Mouse (Mus musculus) intestine, postnatal 0 days (tissue): ENCODE measurements around the gene Nat14. TPM values are rescaled to one million over a fixed set of nuclear protein-coding genes. Genes with fewer than 3 reads are reported as not detected.
"Not testable (repeated sequence)": the region's sequence is repeated elsewhere in the genome, so short reads cannot be mapped to it uniquely, and the experiment has no call there.

Experiments
- ATAC-seq: fragments of 200-750 bp; cut with Nextera tagmentation; 2 replicates; pipeline ENCODE4 v1.8.0; 2017; ENCODE audit warnings: mild to moderate bottlenecking, moderate TSS enrichment, moderate library complexity
- H3K27ac ChIP-seq: fragments of 300-500 bp; sonication (generic); 2 replicates; pipeline ENCODE4 v1.5.1; 2014; ENCODE audit warnings: mild to moderate bottlenecking, low read depth, low read length, moderate library complexity
- H3K27me3 ChIP-seq: fragments of 300-500 bp; sonication (generic); replicated peaks from 2 replicates; pipeline ENCODE4 v1.6.1; 2014; ENCODE audit warnings: low read length, mixed read lengths; ENCODE audit not compliant: control insufficient read depth, insufficient read depth
- H3K36me3 ChIP-seq: fragments of 300-500 bp; sonication (generic); 2 replicates; pipeline ENCODE4 v1.6.1; 2014; ENCODE audit warnings: mild to moderate bottlenecking, moderate library complexity; ENCODE audit not compliant: control insufficient read depth, insufficient read depth
- H3K4me1 ChIP-seq: fragments of 300-500 bp; sonication (generic); replicated peaks from 2 replicates; pipeline ENCODE4 v1.6.1; 2014; ENCODE audit warnings: antibody characterized with exemption, low read length, mixed read lengths; ENCODE audit not compliant: control insufficient read depth, insufficient read depth
- H3K4me2 ChIP-seq: fragments of 300-500 bp; sonication (generic); replicated peaks from 2 replicates; pipeline ENCODE4 v1.6.1; 2014; ENCODE audit warnings: low read depth, mild to moderate bottlenecking, moderate library complexity
- H3K4me3 ChIP-seq: fragments of 300-500 bp; sonication (generic); 2 replicates; pipeline ENCODE4 v1.5.1; 2014; ENCODE audit warnings: low read depth, low read length
- H3K9ac ChIP-seq: fragments of 300-500 bp; sonication (generic); 2 replicates; pipeline ENCODE4 v1.6.1; 2014; ENCODE audit warnings: mild to moderate bottlenecking, low read depth, low read length
- H3K9me3 ChIP-seq: fragments of 300-500 bp; sonication (generic); 2 replicates; pipeline ENCODE4 v1.6.1; 2016; ENCODE audit warnings: mixed run types; ENCODE audit not compliant: control insufficient read depth
- CTCF ChIP-seq: sonication (generic); IDR thresholded peaks from 2 replicates; pipeline ENCODE4 v1.5.1; 2016; ENCODE audit warnings: low read depth, mild to moderate bottlenecking, control low read depth, antibody characterized with exemption, moderate library complexity
- WGBS: fragments of 180-500 bp; shearing (Covaris S2); extraction: QIAGEN DNeasy Blood & Tissue Kit; methylation state at CpG from one replicate; pipeline ENCODE4 v1.1.7; 2014; 5-methylcytosine and 5-hydroxymethylcytosine counted together
- polyA plus RNA-seq: library from polyadenylated mRNA; unstranded; fragments of >200 nt; fragmentation: Nextera tagmentation; extraction: Ambion mirVana; gene quantifications from 2 replicates; pipeline ENCODE4 v1.2.1, GENCODE M21; 2015

The Nat14 gene
- 1.5 and 1.9 TPM in 2 replicates for polyA plus RNA-seq

- H3K9me3 ChIP-seq: no peaks in the 10 kb centered on the region
- ATAC-seq: no peak
- WGBS: 31% methylated on average over 8 of the region's 8 CpGs
- TF ChIP-seq CTCF: no peak
- no peak within 1 kb of the TSS for H3K9ac ChIP-seq
- peaks cover 36% of the 10 kb centered on the region for H3K36me3 ChIP-seq
- 0 out of 2 replicates have a peak, but pooled peaks cover 8% of the 10 kb centered on the region for H3K4me1 ChIP-seq
- peak within 1 kb of the TSS; percentile 54 for H3K4me2 ChIP-seq
- H3K27me3 ChIP-seq: 0 out of 2 replicates have a peak, but pooled peaks cover 6% of the 10 kb centered on the region
- H3K4me3 ChIP-seq: peak within 1 kb of the TSS; percentile 6; the same call in 1 of the 2 replicates
- H3K27ac ChIP-seq: no peak within 1 kb of the TSS
Measured at GRCm38 (mm10) chr7:4921824-4922482, at the start of gene Nat14. Gene Nat14, plus strand, starts transcription at chr7:4922028.

- Histone ChIP-seq H3K4me2 (peak within 1 kb of the TSS; percentile 79), H3K36me3 (no peaks in the 10 kb centered on the region), H3K27ac (peak within 1 kb of the TSS; percentile 67), H3K4me3 (peak within 1 kb of the TSS; percentile 54), H3K9ac (peak within 1 kb of the TSS; percentile 51), H3K9me3 (no peaks in the 10 kb centered on the region), H3K4me1 (no peaks in the 10 kb centered on the region), H3K27me3 (no peaks in the 10 kb centered on the region)
- no peak for TF ChIP-seq CTCF
- ATAC-seq: peak; percentile 100
- WGBS: under 1% methylated on average over 22 of the region's 22 CpGs
Measured at GRCm38 (mm10) chr7:4876753-4877221, 45.0 kb upstream of the Nat14 start, which contains the start of gene Isoc2a. Gene Isoc2a, plus strand, starts transcription at chr7:4877153.

- Histone ChIP-seq H3K4me1 (no peaks in the 10 kb centered on the region), H3K9me3 (no peaks in the 10 kb centered on the region), H3K27ac (peak overlapping the region; percentile 67), H3K27me3 (no peaks in the 10 kb centered on the region), H3K9ac (peak overlapping the region; percentile 51), H3K36me3 (no peaks in the 10 kb centered on the region; the same call in 1 of the 2 replicates), H3K4me3 (peak overlapping the region; percentile 54), H3K4me2 (peak overlapping the region; percentile 79)
- 8% methylated on average over 11 of the region's 11 CpGs for WGBS
- no peak for TF ChIP-seq CTCF
- ATAC-seq: peak; percentile 6
Measured at GRCm38 (mm10) chr7:4877226-4877625, 44.6 kb upstream of the Nat14 start.

GRCm38 (mm10) chr7:4878186-4878585 lies 43.6 kb upstream of the Nat14 start:
- Histone ChIP-seq H3K9me3 (no peaks in the 10 kb centered on the region), H3K4me2 (peak overlapping the region; percentile 79), H3K9ac (no peak overlapping the region), H3K27me3 (no peaks in the 10 kb centered on the region), H3K4me3 (no peak overlapping the region), H3K4me1 (no peaks in the 10 kb centered on the region), H3K36me3 (no peaks in the 10 kb centered on the region; the same call in 1 of the 2 replicates), H3K27ac (no peak overlapping the region)
- TF ChIP-seq CTCF: peak; percentile 63
- ATAC-seq: no peak

- H3K4me1 ChIP-seq, H3K9ac ChIP-seq, ATAC-seq, H3K4me2 ChIP-seq, H3K4me3 ChIP-seq, H3K27me3 ChIP-seq, H3K27ac ChIP-seq, H3K9me3 ChIP-seq, H3K36me3 ChIP-seq: not testable (repeated sequence)
- WGBS: 60% methylated on average over 1 of the region's 1 CpGs
Measured at GRCm38 (mm10) chr7:4879036-4879435, 42.8 kb upstream of the Nat14 start.

- H3K9ac ChIP-seq: no peak overlapping the region
- WGBS: 46% methylated on average over 4 of the region's 4 CpGs
- no peak for ATAC-seq
Measured at GRCm38 (mm10) chr7:4886680-4887079, 35.1 kb upstream of the Nat14 start.

More at GRCm38 (mm10) chr7:4886680-4887079, 35.1 kb upstream of the Nat14 start:
- H3K27me3 ChIP-seq: no peaks in the 10 kb centered on the region
- H3K4me2 ChIP-seq: no peak overlapping the region
- no peak overlapping the region for H3K27ac ChIP-seq
- H3K9me3 ChIP-seq: no peaks in the 10 kb centered on the region
- H3K4me1 ChIP-seq: no peaks in the 10 kb centered on the region
- H3K4me3 ChIP-seq: no peak overlapping the region
- TF ChIP-seq CTCF: no peak
- no peaks in the 10 kb centered on the region; the same call in 1 of the 2 replicates for H3K36me3 ChIP-seq
